Mouse (Mus musculus): ENCODE data around the gene Wnt5a.

DNA sequence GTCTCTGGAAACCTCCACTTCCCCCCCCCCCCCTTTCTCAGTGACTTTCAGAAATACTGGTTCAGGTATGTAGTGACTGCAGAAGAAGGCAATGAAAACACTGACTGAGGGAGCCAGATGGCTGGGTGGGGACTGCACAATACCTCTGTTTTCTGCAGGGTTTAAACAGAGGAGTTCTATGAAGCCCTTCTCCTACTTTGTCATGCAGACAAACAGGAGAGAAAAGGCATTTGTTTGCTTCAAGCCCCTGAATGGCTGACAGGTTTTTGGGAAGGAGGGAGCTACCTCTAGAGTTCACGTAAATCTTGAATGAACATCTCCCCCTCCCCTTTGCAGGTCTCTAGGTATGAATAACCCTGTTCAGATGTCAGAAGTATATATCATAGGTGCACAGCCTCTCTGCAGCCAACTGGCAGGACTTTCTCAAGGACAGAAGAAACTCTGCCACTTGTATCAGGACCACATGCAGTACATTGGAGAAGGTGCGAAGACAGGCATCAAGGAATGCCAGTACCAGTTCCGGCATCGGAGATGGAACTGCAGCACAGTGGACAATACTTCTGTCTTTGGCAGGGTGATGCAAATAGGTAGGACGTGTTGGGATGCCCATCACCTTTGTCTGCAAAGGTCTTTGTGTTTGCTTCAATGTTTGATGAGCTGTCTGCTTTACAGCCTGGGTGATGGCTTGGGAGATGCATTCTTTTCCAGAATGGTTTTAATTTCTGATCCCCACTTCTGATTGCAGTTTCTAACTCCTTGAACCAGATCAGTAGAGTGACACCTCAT lies 8.4 kb downstream of the Wnt5a start:
- TF ChIP-seq POLR2A (IDR thresholded peaks at IDR 0.05; ENCODE audit: low read depth, low read length) (no peak), CTCF (IDR thresholded peaks at IDR 0.05; ENCODE audit: extremely low read depth, insufficient read depth, insufficient read length, insufficient replicate concordance) (no peak)

Measured in spleen, adult 2 months (tissue).